Mouse (Mus musculus) B cell, adult 62 days (primary cell): Measurements from ENCODE around the gene Plscr2. TPM values are rescaled to one million over a fixed set of nuclear protein-coding genes. Genes with fewer than 3 reads are reported as not detected.

Experiments used
- total RNA-seq: library from RNA; stranded (reverse); gene quantifications from 4 replicates; pipeline ENCODE4 v1.2.4, GENCODE M21; 2023

Plscr2 gene
- not detected in 4 replicates for total RNA-seq

GRCm38 (mm10) chr9:92275486-92276207, at the start of gene Plscr2:
Gene Plscr2 (plus strand): TSS chr9:92275602.

GRCm38 (mm10) chr9:92249447-92249852, 26.0 kb upstream of the Plscr2 start, which contains the start of gene Plscr1:
Gene Plscr1 (plus strand): TSS chr9:92249750.

GRCm38 (mm10) chr9:92309077-92309476, 33.7 kb downstream of the Plscr2 start, which contains the start of gene 1700057G04Rik:
Gene 1700057G04Rik (plus strand): TSS chr9:92309377.

Other genes with a start within 250 kb of the Plscr2 start
- not detected in 4 replicates for gene Plscr5, start 82.7 kb upstream of the Plscr2 start, total RNA-seq
- gene Plscr1, start 25.9 kb upstream of the Plscr2 start, total RNA-seq: 8.1 to 11.9 TPM (median 9.0 TPM) in 4 replicates
- gene 1700057G04Rik, start 33.8 kb downstream of the Plscr2 start, total RNA-seq: not detected in 4 replicates
- gene Plscr4, start 181.8 kb downstream of the Plscr2 start, total RNA-seq: 0.34 to 0.61 TPM (median 0.35 TPM) in 4 replicates